Mouse (Mus musculus): ENCODE data around the gene Eomes. TPM values are rescaled to one million over a fixed set of nuclear protein-coding genes. Genes with fewer than 3 reads are reported as not detected.

The Eomes gene
- not detected in 2 replicates for total RNA-seq (2017)

GRCm38 (mm10) chr9:118477961-118478360 is at the start of gene Eomes:
Gene Eomes, plus strand, starts transcription at chr9:118478212.
- ATAC-seq (replicated peaks; ENCODE audit: low read depth, poor library complexity, severe bottlenecking): 0 out of 2 replicates have a peak, but pooled peaks have one; percentile 22

- ATAC-seq (replicated peaks; ENCODE audit: low read depth, poor library complexity, severe bottlenecking): no peak
These were observed 33.2 kb upstream of the Eomes start for GRCm38 (mm10) chr9:118444809-118445208.

GRCm38 (mm10) chr9:118449336-118449735 is 28.7 kb upstream of the Eomes start:
- ATAC-seq (replicated peaks; ENCODE audit: low read depth, poor library complexity, severe bottlenecking): no peak

- ATAC-seq (replicated peaks; ENCODE audit: low read depth, poor library complexity, severe bottlenecking): peak; percentile 59
These were observed 24.6 kb upstream of the Eomes start for GRCm38 (mm10) chr9:118453427-118453826.

GRCm38 (mm10) chr9:118455188-118455845 is 22.7 kb upstream of the Eomes start:
- ATAC-seq (replicated peaks; ENCODE audit: low read depth, poor library complexity, severe bottlenecking): no peak

- ATAC-seq (replicated peaks; ENCODE audit: low read depth, poor library complexity, severe bottlenecking): peak; percentile 69
These were observed 21.6 kb upstream of the Eomes start for GRCm38 (mm10) chr9:118456405-118456804.

- no peak for ATAC-seq (replicated peaks; ENCODE audit: low read depth, poor library complexity, severe bottlenecking)
These were observed 20.0 kb upstream of the Eomes start for GRCm38 (mm10) chr9:118458039-118458438.

GRCm38 (mm10) chr9:118464031-118464430 is 14.0 kb upstream of the Eomes start:
- no peak for ATAC-seq (replicated peaks; ENCODE audit: low read depth, poor library complexity, severe bottlenecking)

GRCm38 (mm10) chr9:118468301-118468700 is 9.7 kb upstream of the Eomes start:
- no peak for ATAC-seq (replicated peaks; ENCODE audit: low read depth, poor library complexity, severe bottlenecking)

- ATAC-seq (replicated peaks; ENCODE audit: low read depth, poor library complexity, severe bottlenecking): no peak
These were observed 8.7 kb upstream of the Eomes start for GRCm38 (mm10) chr9:118469272-118469671.

GRCm38 (mm10) chr9:118471296-118471695 is 6.7 kb upstream of the Eomes start:
- ATAC-seq (replicated peaks; ENCODE audit: low read depth, poor library complexity, severe bottlenecking): no peak

GRCm38 (mm10) chr9:118476211-118476765 is 1.7 kb upstream of the Eomes start:
- ATAC-seq (replicated peaks; ENCODE audit: low read depth, poor library complexity, severe bottlenecking): no peak

- ATAC-seq (replicated peaks; ENCODE audit: low read depth, poor library complexity, severe bottlenecking): peak; percentile 10; the same call in 1 of the 2 replicates
These were observed 1.2 kb upstream of the Eomes start for GRCm38 (mm10) chr9:118476766-118477271.

GRCm38 (mm10) chr9:118477281-118477931 is 606 bp upstream of the Eomes start:
- ATAC-seq (replicated peaks; ENCODE audit: low read depth, poor library complexity, severe bottlenecking): 0 out of 2 replicates have a peak, but pooled peaks have one; percentile 17

- ATAC-seq (replicated peaks; ENCODE audit: low read depth, poor library complexity, severe bottlenecking): peak; percentile 27
These were observed 436 bp downstream of the Eomes start for GRCm38 (mm10) chr9:118478458-118478838.

GRCm38 (mm10) chr9:118478839-118479507 is 961 bp downstream of the Eomes start:
- peak; percentile 46 for ATAC-seq (replicated peaks; ENCODE audit: low read depth, poor library complexity, severe bottlenecking)

- ATAC-seq (replicated peaks; ENCODE audit: low read depth, poor library complexity, severe bottlenecking): no peak
These were observed 1.7 kb downstream of the Eomes start for GRCm38 (mm10) chr9:118479508-118480291.

- ATAC-seq (replicated peaks; ENCODE audit: low read depth, poor library complexity, severe bottlenecking): no peak
These were observed 2.3 kb downstream of the Eomes start for GRCm38 (mm10) chr9:118480292-118480690.

- no peak for ATAC-seq (replicated peaks; ENCODE audit: low read depth, poor library complexity, severe bottlenecking)
These were observed 4.2 kb downstream of the Eomes start for GRCm38 (mm10) chr9:118482210-118482609.

All from common myeloid progenitor, adult 5-6 weeks (primary cell).